Mouse (Mus musculus) kidney, postnatal 10 days (tissue): ENCODE results near the gene Zfpm1.

Experiments used
- DNase-seq: peaks from one replicate; pipeline ENCODE4 v3.0.0; 2021; ENCODE audit warnings: mixed read lengths

The Zfpm1 gene

DNA sequence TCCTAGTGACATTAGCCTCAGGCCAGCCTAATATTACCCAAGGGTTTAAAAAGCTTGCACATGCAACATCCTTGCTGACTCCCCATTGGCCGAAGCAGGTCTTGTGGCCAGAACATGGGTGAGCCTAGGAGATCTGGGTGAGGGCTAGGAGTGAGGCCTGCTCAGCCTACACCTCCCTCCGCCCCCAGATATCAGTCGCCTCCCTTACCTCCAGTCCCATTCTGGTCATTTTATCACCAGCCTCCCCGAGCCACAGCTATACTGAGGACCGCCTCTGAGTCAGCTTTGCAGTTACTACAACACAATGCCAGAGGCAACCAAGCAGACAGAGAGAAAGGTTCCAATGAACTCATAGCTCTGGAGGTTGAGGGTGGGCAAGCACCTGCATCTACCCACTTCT lies 5.6 kb upstream of the Zfpm1 start:
- no peak for DNase-seq

- DNase-seq, result peak; percentile 60
Measured at GRCm38 (mm10) chr8:122277204-122277995, 4.5 kb upstream of the Zfpm1 start.

GRCm38 (mm10) chr8:122280156-122280555 lies 1.8 kb upstream of the Zfpm1 start:
- DNase-seq, result peak; percentile 41

DNA sequence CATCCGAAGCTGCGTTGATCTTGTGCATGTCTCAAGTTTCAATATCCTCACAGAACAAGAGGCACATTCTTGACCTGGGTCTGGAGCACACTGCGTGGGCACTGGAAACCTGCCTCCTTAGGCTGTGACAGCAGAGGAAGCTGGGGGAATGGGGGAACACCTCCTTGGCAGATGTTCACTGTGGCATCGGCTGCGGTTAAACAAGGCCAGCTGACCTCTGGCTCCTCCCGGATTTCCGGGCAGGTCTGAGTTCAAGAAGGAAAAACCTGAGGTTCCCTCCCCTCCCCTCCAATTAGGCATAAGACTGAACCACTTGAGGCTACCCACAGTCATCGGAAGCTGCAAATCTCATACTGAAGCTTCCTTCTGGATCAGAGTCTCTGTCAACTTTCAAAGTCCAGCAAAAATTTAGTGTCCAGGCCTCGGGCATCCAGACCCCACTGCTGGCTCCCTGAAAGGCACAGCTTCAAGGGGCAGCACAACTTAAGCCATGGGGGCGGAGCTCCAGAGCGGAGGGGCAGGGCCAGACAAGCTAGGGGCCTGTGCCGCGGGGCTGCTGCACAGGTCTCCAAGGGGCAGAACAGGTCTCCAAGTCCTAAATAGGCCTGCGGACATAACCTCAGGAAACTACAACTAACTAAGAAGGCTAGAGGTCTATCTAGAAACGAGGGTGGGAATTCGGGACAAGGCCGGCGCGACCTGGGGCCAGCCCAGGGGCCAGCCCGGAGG lies 1.2 kb upstream of the Zfpm1 start:
- peak; percentile 82 for DNase-seq

GRCm38 (mm10) chr8:122281317-122282034 lies 465 bp upstream of the Zfpm1 start:
- DNase-seq, result peak; percentile 100

- peak; percentile 62 for DNase-seq
Measured at GRCm38 (mm10) chr8:122282501-122283355, 787 bp downstream of the Zfpm1 start.

- peak; percentile 86 for DNase-seq
Measured at GRCm38 (mm10) chr8:122283356-122284202, 1.6 kb downstream of the Zfpm1 start.

DNA sequence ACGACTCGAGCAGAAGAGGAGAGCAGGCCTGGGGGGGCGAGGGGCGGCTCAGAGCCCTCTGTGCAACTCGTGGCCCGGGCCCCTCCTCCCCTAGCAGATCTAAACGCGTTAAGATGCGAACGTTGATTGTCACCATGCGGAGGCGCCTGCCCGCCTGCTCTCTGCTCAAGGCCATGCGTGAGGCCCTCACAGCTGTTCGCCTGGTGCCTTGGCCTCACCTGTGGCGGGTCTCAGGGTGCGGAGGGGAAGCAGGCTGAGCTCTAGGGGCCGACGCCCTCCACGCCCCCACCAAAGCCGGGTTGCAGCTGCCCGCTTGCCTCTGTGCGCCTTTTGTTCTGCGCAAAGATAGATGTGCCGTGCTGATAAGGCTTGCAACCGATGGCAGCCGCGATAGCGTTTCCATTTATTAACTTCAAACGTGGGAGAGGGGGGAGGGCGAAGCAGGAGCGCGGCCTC lies 2.3 kb downstream of the Zfpm1 start:
- peak; percentile 71 for DNase-seq

GRCm38 (mm10) chr8:122284659-122285261 lies 2.8 kb downstream of the Zfpm1 start:
- DNase-seq, result peak; percentile 48

DNA sequence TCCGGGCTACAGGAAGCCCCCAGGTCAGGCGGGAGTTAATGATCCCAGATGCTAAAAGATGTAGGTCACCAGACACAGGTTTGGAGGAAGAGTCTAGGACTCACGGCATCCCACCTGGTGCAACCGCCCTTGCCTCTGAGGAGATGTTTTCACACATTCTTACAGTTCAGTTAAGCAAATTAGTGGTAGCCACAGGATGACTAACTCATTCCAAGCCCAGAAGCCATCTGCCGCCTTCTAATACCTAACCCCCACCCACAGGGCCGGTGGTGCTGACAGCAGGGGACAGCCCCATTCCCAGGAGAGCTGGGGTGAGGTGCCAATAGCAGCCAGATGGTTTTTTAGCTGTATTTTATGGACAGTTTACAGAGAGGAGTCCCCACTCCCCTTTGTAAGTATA lies 3.8 kb downstream of the Zfpm1 start:
- DNase-seq, result no peak

DNA sequence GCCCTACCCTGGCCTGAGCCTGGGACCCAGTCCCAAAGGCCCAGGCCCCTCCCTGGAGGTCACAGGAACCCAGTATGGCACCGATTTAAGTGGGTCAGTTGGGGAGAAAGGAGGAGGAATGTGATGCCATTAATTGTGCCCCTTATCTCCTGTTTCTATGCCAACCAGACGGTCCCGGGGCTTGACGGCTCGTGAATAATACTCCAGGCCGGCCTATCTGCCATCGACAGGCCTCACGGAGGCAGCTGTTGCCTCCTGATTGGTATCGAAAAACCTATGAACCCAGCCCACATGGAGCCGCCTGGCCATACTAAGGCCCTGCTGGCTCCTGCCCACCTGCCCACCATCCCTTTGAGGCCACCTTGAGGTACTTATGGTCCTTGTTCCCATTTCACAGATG lies 5.0 kb downstream of the Zfpm1 start:
- DNase-seq, result no peak

DNA sequence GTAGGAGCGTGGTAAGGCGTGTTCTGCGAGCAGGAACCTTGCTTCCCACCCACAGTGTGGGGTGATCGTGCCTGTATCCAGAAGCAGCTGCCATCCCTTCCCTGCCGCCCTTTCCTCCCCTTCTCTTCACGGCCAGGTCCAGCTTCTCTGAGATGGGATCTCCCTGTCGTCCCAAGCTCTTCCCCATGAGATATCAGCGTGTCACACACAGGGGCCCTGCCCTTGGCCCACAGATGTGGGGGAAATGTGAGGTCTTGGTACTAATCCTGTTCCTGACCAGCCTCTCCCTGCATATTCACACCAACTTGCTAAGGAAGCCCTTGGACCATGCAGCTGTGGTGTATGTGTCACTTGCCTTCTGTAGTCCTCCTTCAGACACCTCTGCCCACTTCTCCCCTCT lies 5.8 kb downstream of the Zfpm1 start:
- no peak for DNase-seq

DNA sequence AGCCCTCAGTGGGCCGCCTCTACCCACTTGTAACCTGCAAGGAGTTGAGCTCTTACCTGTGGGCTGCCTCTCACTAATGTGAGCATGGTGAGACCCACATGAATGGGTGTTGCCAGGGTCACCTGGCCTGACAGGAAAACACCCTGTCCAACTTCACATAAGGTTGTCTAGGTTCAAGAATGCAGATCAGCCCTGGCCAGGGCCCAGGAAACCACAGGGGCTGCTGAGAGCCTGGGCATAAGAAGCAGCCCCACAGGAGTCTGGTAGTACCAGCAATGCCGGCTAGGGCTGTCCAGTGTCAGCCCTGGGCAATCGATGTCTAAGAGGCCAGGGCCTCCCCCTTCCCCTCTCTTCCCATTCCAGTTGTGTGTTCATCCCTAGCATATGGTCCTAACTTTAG lies 6.4 kb downstream of the Zfpm1 start:
- DNase-seq, result no peak

GRCm38 (mm10) chr8:122291075-122291474 lies 9.1 kb downstream of the Zfpm1 start:
- DNase-seq, result no peak

DNA sequence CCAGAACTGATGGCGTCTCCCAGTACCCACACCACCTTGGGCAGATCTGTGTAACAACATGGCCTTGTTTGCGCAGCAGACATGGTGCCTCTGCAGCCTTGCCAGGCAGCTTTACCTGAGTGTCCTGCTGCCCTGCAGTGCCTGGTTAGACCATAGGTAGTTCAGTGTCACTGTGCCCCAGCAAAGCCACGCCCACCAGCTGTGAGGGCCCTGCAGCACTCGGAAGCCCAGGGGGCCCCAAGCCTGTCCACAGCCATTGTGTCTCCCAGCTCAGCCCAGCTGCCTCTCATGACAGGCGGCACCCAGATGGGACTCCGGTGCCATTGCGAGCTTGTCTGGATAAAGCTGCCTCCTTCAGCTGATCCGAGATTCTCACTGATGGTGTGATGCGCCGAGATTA lies 9.6 kb downstream of the Zfpm1 start:
- no peak for DNase-seq

DNA sequence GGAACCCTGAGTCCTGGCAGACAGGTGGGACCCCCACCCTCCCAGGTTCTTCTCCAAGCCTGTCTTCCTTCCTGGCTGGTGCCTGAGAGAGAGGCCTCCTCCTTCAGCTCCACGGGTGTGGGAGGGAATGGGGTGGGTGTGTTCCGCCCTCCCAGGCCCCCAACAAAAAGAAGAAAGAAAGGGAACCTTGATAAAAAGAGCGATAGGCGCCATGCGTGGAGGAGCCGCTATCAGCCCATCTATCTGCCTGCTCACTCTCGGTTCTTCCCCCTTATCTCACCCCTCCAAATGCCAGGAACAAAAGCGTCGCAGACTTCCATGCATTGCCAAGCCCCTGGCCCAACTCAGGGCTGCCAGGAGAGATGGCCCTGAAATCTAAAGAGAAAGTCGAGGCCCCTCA lies 11.5 kb downstream of the Zfpm1 start:
- no peak for DNase-seq

DNA sequence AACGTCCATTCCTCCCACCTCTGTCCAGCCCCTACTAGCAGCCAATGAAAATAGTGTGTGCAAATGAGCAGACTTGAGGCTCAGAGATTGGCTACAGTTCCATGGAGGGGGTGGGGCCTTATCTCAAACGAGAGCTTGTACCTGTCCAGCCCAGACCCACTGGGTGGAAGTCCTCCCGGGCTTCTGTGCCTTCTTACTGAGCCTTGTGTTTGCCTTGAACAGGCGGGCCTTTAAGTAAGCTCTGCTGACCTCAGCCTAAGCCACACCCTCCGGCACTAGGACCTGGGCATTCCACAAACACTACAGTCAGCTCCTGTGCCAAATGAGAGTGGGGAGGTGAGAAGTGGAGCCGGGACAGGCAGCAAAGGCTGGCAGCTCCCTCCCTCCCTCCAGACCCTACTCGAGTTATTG lies 12.3 kb downstream of the Zfpm1 start:
- peak; percentile 81 for DNase-seq

DNA sequence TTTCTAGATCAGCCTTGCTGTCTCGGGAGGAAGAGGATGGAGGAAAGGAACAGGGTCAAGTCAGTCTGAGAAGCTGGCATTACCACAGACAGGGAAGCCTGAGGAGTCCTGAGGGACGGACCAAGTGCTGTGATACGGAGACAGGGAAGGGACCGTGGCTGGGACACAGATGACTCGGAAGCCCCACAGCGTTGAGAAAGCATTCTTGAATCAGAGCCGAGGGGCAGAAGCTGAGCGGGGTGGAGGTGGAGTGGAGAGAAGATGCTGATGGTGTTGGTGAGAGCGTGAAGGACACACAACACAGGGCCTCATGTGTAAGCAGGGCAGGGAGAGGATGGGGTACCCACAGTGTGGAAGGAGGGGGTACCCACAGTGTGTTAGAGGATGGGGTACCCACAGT lies 13.4 kb downstream of the Zfpm1 start:
- DNase-seq, result no peak

- DNase-seq, result peak; percentile 77
Measured at GRCm38 (mm10) chr8:122296173-122297001, 14.4 kb downstream of the Zfpm1 start.

- DNase-seq, result no peak
Measured at GRCm38 (mm10) chr8:122299581-122300254, 17.8 kb downstream of the Zfpm1 start.
